20 mouse cellular contexts compared by ENCODE assay signal in genomic region chr2:148312255-148312654, GRCm38 (mm10).
"Had no signal": no experiment of that assay in that cellular context is flagged by ENCODE, and none has a peak within 500 bp of the region (broad histone marks: within the 10 kb centered on the region; RNA-seq: fewer than 3 reads in every experiment).

No protein-coding gene starts in this region.

- H3K9ac ChIP-seq: liver, embryonic 15.5 days; liver, postnatal 0 days; lung, embryonic 15.5 days; midbrain, embryonic 13.5 days; midbrain, embryonic 15.5 days; neural tube, embryonic 13.5 days; neural tube, embryonic 15.5 days; stomach, embryonic 15.5 days had no signal

- H3K36me3 ChIP-seq: liver, embryonic 15.5 days; lung, embryonic 15.5 days; midbrain, embryonic 13.5 days; midbrain, embryonic 15.5 days; neural tube, embryonic 13.5 days; neural tube, embryonic 15.5 days; stomach, embryonic 15.5 days had no signal

- H3K4me3 ChIP-seq: liver, embryonic 15.5 days; lung, embryonic 15.5 days; megakaryocyte, embryonic 14.5 days; midbrain, embryonic 13.5 days; midbrain, embryonic 15.5 days; myocyte; neural tube, embryonic 13.5 days; neural tube, embryonic 15.5 days; stomach, embryonic 15.5 days had no signal

- DNase-seq: liver, postnatal 0 days; lung, adult 2 months; lung, postnatal 14 days; lung, postnatal 36 days; right cerebral cortex, postnatal 14 days; thymus, adult 2 months; thymus, postnatal 25 days; thymus, postnatal 4 days had no signal

- H3K4me2 ChIP-seq: liver, embryonic 15.5 days; lung, embryonic 15.5 days; midbrain, embryonic 11.5 days; midbrain, embryonic 13.5 days; midbrain, embryonic 15.5 days; neural tube, embryonic 13.5 days; neural tube, embryonic 15.5 days; stomach, embryonic 15.5 days had no signal

- H3K27me3 ChIP-seq: liver, embryonic 15.5 days; lung, embryonic 15.5 days; midbrain, embryonic 13.5 days; midbrain, embryonic 15.5 days; neural tube, embryonic 13.5 days; neural tube, embryonic 15.5 days; stomach, embryonic 15.5 days had no signal

- H3K9me3 ChIP-seq: liver, embryonic 15.5 days; lung, embryonic 15.5 days; midbrain, embryonic 13.5 days; midbrain, embryonic 15.5 days; neural tube, embryonic 13.5 days; neural tube, embryonic 15.5 days; stomach, embryonic 15.5 days had no signal

- H3K4me1 ChIP-seq: liver, embryonic 15.5 days; lung, embryonic 15.5 days; midbrain, embryonic 13.5 days; midbrain, embryonic 15.5 days; neural tube, embryonic 13.5 days; neural tube, embryonic 15.5 days; stomach, embryonic 15.5 days had no signal

- H3K27ac ChIP-seq: liver, embryonic 15.5 days; lung, embryonic 15.5 days; macrophage; midbrain, embryonic 13.5 days; midbrain, embryonic 15.5 days; neural tube, embryonic 13.5 days; neural tube, embryonic 15.5 days; stomach, embryonic 15.5 days had no signal

- ATAC-seq: liver, postnatal 0 days; lung, postnatal 0 days; midbrain, embryonic 13.5 days; midbrain, embryonic 15.5 days had no signal
